ENCODE assay signal across 20 mouse cellular contexts in genomic region chr9:98663011-98663410, GRCm38 (mm10).
"Had no signal": no experiment of that assay in that cellular context is flagged by ENCODE, and none has a peak within 500 bp of the region (broad histone marks: within the 10 kb centered on the region; RNA-seq: fewer than 3 reads in every experiment).

No protein-coding gene starts in this region.

- H3K4me3 ChIP-seq: layer of hippocampus, adult 2 months; left cerebral cortex, adult 2 months; limb, embryonic 13.5 days; liver, embryonic 12.5 days; liver, embryonic 15.5 days; lung, embryonic 15.5 days; megakaryocyte, embryonic 14.5 days had no signal

- DNase-seq: kidney, postnatal 25 days; layer of hippocampus, postnatal 36 days; left cerebral cortex, postnatal 4 days; liver; lung, adult 18-20 months; lung, postnatal 10 days; lung, postnatal 36 days; midbrain, embryonic 14.5 days; right cerebral cortex, postnatal 14 days; right cerebral cortex, postnatal 4 days; thymus, postnatal 25 days had no signal

- H3K27ac ChIP-seq: kidney, postnatal 0 days; layer of hippocampus, adult 2 months; left cerebral cortex, adult 2 months; limb, embryonic 13.5 days; liver, embryonic 12.5 days; liver, embryonic 15.5 days; lung, embryonic 15.5 days had no signal

- ATAC-seq: liver, embryonic 12.5 days had no signal

- H3K9me3 ChIP-seq: limb, embryonic 13.5 days; liver, embryonic 12.5 days; liver, embryonic 15.5 days; lung, embryonic 15.5 days had no signal

- H3K4me1 ChIP-seq: limb, embryonic 13.5 days; liver, embryonic 12.5 days; liver, embryonic 15.5 days; lung, embryonic 15.5 days; megakaryocyte, embryonic 14.5 days had no signal

- H3K9ac ChIP-seq: limb, embryonic 13.5 days; liver, embryonic 12.5 days; liver, embryonic 15.5 days; lung, embryonic 15.5 days had no signal

- H3K36me3 ChIP-seq: limb, embryonic 13.5 days; liver, embryonic 12.5 days; liver, embryonic 15.5 days; lung, embryonic 15.5 days had no signal

- H3K4me2 ChIP-seq: limb, embryonic 13.5 days; liver, embryonic 12.5 days; liver, embryonic 15.5 days; lung, embryonic 15.5 days; midbrain, embryonic 11.5 days had no signal

- H3K27me3 ChIP-seq: limb, embryonic 13.5 days; liver, embryonic 12.5 days; liver, embryonic 15.5 days; lung, embryonic 15.5 days had no signal
